Mouse (Mus musculus) limb, embryonic 12.5 days (tissue): ENCODE measurements around the gene Oprm1. TPM values are rescaled to one million over a fixed set of nuclear protein-coding genes. Genes with fewer than 3 reads are reported as not detected.

Experiments
- ATAC-seq: fragments of 200-750 bp; cut with Nextera tagmentation; 2 replicates; pipeline ENCODE4 v1.8.0; 2017; ENCODE audit warnings: low read depth, moderate TSS enrichment; ENCODE audit not compliant: insufficient number of reproducible peaks, insufficient read depth, low FRiP score, low TSS enrichment
- H3K27ac ChIP-seq: fragments of 300-500 bp; sonication (generic); 2 replicates; pipeline ENCODE4 v1.5.1; 2016; ENCODE audit warnings: mild to moderate bottlenecking, moderate library complexity
- H3K27me3 ChIP-seq: fragments of 300-500 bp; sonication (generic); 2 replicates; pipeline ENCODE4 v1.6.1; 2016; ENCODE audit warnings: mild to moderate bottlenecking, moderate library complexity
- H3K36me3 ChIP-seq: fragments of 300-500 bp; sonication (generic); 2 replicates; pipeline ENCODE4 v1.6.1; 2016; ENCODE audit warnings: mild to moderate bottlenecking, moderate library complexity
- H3K4me1 ChIP-seq: fragments of 300-500 bp; sonication (generic); replicated peaks from 2 replicates; pipeline ENCODE4 v1.6.1; 2016
- H3K4me2 ChIP-seq: fragments of 300-500 bp; sonication (generic); 2 replicates; pipeline ENCODE4 v1.6.1; 2016; ENCODE audit warnings: mild to moderate bottlenecking, moderate library complexity
- H3K4me3 ChIP-seq: fragments of 300-500 bp; sonication (generic); replicated peaks from 2 replicates; pipeline ENCODE4 v1.5.1; 2016; ENCODE audit warnings: mild to moderate bottlenecking
- H3K9ac ChIP-seq: fragments of 300-500 bp; sonication (generic); replicated peaks from 2 replicates; pipeline ENCODE4 v1.6.1; 2016; ENCODE audit warnings: mild to moderate bottlenecking, moderate library complexity
- H3K9me3 ChIP-seq: fragments of 300-500 bp; sonication (generic); 2 replicates; pipeline ENCODE4 v1.6.1; 2016; ENCODE audit warnings: mild to moderate bottlenecking, moderate library complexity
- WGBS: fragments of 180-500 bp; shearing (Covaris S2); methylation state at CpG from one replicate; pipeline ENCODE4 v1.1.7; 2016; 5-methylcytosine and 5-hydroxymethylcytosine counted together
- polyA plus RNA-seq: library from polyadenylated mRNA; unstranded; fragments of >200 nt; fragmentation: Nextera tagmentation; extraction: Ambion mirVana; gene quantifications from 2 replicates; pipeline ENCODE4 v1.2.1, GENCODE M21; 2016

Oprm1 gene
- polyA plus RNA-seq, 1 experiment from 2014 or later = not detected

DNA sequence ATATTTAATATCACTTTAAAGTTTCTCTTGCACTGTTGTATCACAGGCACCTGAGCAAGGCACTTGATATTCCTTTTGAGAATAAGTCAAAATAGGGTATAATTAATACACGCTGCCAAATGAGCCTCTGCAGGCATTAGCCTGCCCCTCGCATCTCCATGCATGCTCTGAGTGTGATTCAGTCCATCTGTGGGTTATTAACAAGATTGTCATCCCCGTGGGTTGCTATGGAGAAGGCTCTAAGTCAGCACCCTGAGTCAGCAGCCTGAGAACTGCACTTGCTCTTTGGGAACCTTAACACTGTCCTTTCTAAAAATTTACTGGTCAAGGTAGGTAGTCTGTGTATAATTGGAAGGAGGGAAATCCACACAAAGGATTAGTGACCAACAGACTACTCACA is 176.5 kb downstream of the Oprm1 start:
- no peaks in the 10 kb centered on the region for H3K27me3 ChIP-seq
- H3K36me3 ChIP-seq = no peaks in the 10 kb centered on the region
- WGBS = 61% methylated on average over 3 of the region's 3 CpGs
- no peak overlapping the region for H3K27ac ChIP-seq
- H3K4me1 ChIP-seq = no peaks in the 10 kb centered on the region
- no peak for ATAC-seq
- H3K4me3 ChIP-seq = no peak overlapping the region
- no peak overlapping the region for H3K9ac ChIP-seq
- H3K9me3 ChIP-seq = no peaks in the 10 kb centered on the region
- no peak overlapping the region for H3K4me2 ChIP-seq

GRCm38 (mm10) chr10:6936671-6937425 is 178.5 kb downstream of the Oprm1 start:
- Histone ChIP-seq H3K9me3 (no peaks in the 10 kb centered on the region), H3K4me2 (no peak overlapping the region), H3K4me1 (no peaks in the 10 kb centered on the region), H3K9ac (no peak overlapping the region), H3K36me3 (no peaks in the 10 kb centered on the region), H3K27ac (no peak overlapping the region), H3K4me3 (no peak overlapping the region), H3K27me3 (no peaks in the 10 kb centered on the region)
- 86% methylated on average over 4 of the region's 4 CpGs for WGBS
- ATAC-seq = no peak

DNA sequence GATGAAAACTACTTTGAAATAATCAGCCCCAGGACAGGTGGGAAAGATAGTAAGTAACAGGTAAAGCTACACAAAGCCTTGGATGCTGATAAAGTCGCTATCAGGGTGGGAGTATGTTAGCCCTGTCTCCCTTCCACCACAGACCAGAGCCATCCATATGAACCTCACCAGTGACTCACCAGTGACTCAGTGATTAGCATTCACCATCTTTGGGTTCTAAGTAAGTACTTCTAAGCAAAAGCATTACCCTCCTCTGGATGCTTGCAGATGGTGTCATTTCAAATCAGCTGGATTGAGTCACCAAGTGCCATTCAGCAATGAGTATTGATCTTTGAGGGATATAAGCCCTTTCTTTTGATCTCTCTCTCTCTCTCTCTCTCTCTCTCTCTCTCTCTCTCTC is 194.8 kb downstream of the Oprm1 start:
- no peak overlapping the region for H3K4me3 ChIP-seq
- no peak overlapping the region for H3K27ac ChIP-seq
- no peak for ATAC-seq
- H3K9me3 ChIP-seq = no peaks in the 10 kb centered on the region
- no peaks in the 10 kb centered on the region for H3K36me3 ChIP-seq
- H3K9ac ChIP-seq = no peak overlapping the region
- no peaks in the 10 kb centered on the region for H3K27me3 ChIP-seq
- 80% methylated on average over 1 of the region's 1 CpGs for WGBS
- H3K4me2 ChIP-seq = no peak overlapping the region
- no peaks in the 10 kb centered on the region for H3K4me1 ChIP-seq

GRCm38 (mm10) chr10:6954533-6954932 is 196.2 kb downstream of the Oprm1 start:
- Histone ChIP-seq H3K4me2 (no peak overlapping the region), H3K27me3 (no peaks in the 10 kb centered on the region)
- no peak for ATAC-seq

GRCm38 (mm10) chr10:6956357-6956756 is 198.1 kb downstream of the Oprm1 start:
- Histone ChIP-seq H3K4me1 (no peaks in the 10 kb centered on the region), H3K9me3 (no peaks in the 10 kb centered on the region)
- no peak for ATAC-seq

More at GRCm38 (mm10) chr10:6954533-6954932, 196.2 kb downstream of the Oprm1 start:
- no peak overlapping the region for H3K9ac ChIP-seq
- no peaks in the 10 kb centered on the region for H3K4me1 ChIP-seq
- no peaks in the 10 kb centered on the region for H3K9me3 ChIP-seq
- H3K36me3 ChIP-seq = no peaks in the 10 kb centered on the region
- H3K4me3 ChIP-seq = no peak overlapping the region
- H3K27ac ChIP-seq = no peak overlapping the region

GRCm38 (mm10) chr10:6958791-6959190 is 200.5 kb downstream of the Oprm1 start:
- WGBS = 75% methylated on average over 5 of the region's 5 CpGs
- no peak overlapping the region for H3K4me3 ChIP-seq
- no peaks in the 10 kb centered on the region for H3K9me3 ChIP-seq
- no peaks in the 10 kb centered on the region for H3K27me3 ChIP-seq
- H3K9ac ChIP-seq = no peak overlapping the region
- no peak overlapping the region for H3K27ac ChIP-seq
- no peak for ATAC-seq
- H3K36me3 ChIP-seq = no peaks in the 10 kb centered on the region
- no peak overlapping the region for H3K4me2 ChIP-seq
- H3K4me1 ChIP-seq = no peaks in the 10 kb centered on the region

More at GRCm38 (mm10) chr10:6956357-6956756, 198.1 kb downstream of the Oprm1 start:
- Histone ChIP-seq H3K9ac (no peak overlapping the region), H3K4me3 (no peak overlapping the region), H3K36me3 (no peaks in the 10 kb centered on the region), H3K27ac (no peak overlapping the region), H3K4me2 (no peak overlapping the region), H3K27me3 (no peaks in the 10 kb centered on the region)
- WGBS = 83% methylated on average over 2 of the region's 2 CpGs

DNA sequence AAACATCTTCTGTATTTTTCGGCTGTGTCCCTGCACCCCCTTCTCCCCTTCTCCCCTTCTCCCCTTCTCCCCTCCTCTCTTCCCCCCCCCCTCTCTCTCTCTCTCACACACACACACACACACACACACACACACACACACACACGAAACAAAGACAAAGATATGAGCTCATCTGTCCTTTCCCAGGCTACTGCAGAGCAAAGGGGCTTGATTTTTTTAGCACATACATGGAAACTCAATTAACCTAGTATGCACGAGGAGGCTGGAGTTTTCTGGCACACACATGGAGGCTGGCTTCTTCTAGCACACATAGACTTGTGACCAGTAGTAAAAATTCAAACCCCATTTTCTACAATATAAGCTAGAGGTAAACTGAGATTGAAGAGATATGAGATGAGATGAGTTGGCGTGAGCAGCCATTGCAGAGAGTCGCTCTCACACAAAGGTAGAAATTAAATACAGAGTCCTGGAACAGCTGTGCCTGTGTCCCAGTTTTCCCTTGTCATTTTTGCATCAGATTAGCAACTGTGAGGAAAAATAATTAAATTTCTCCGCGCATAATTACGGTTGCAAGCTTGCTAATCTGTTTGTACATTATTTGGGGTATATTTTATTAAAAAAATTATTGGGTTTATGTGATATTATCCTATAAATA is 209.4 kb downstream of the Oprm1 start:
- no peak overlapping the region for H3K27ac ChIP-seq
- H3K9me3 ChIP-seq = no peaks in the 10 kb centered on the region
- no peak overlapping the region for H3K4me2 ChIP-seq
- ATAC-seq = no peak
- no peak overlapping the region for H3K4me3 ChIP-seq
- H3K27me3 ChIP-seq = no peaks in the 10 kb centered on the region
- H3K4me1 ChIP-seq = no peaks in the 10 kb centered on the region
- 79% methylated on average over 8 of the region's 8 CpGs for WGBS
- H3K9ac ChIP-seq = no peak overlapping the region
- no peaks in the 10 kb centered on the region for H3K36me3 ChIP-seq

DNA sequence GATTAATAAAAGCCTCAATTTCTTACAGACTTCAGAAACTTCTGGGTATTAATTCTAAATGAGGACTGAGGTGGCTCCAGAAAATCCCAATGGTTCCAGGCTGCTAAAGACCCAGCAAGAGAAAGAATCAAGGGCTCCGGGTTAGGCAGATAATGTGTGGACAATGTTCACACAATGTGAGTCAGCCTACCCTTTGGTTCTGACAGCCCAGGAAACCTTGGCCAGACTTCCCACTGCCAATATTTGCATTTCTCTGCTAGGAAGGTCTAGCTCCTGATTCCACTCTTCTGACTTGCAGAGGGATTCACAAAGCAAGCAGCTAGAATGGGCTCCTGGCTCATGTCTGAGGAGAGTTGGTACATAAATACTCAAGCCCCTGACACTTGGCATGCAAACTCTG is 210.0 kb downstream of the Oprm1 start:
- Histone ChIP-seq H3K9ac (no peak overlapping the region), H3K4me1 (no peaks in the 10 kb centered on the region), H3K27ac (no peak overlapping the region), H3K4me3 (no peak overlapping the region), H3K36me3 (no peaks in the 10 kb centered on the region), H3K9me3 (no peaks in the 10 kb centered on the region), H3K4me2 (no peak overlapping the region), H3K27me3 (no peaks in the 10 kb centered on the region)
- no peak for ATAC-seq
- WGBS = 76% methylated on average over 1 of the region's 1 CpGs

DNA sequence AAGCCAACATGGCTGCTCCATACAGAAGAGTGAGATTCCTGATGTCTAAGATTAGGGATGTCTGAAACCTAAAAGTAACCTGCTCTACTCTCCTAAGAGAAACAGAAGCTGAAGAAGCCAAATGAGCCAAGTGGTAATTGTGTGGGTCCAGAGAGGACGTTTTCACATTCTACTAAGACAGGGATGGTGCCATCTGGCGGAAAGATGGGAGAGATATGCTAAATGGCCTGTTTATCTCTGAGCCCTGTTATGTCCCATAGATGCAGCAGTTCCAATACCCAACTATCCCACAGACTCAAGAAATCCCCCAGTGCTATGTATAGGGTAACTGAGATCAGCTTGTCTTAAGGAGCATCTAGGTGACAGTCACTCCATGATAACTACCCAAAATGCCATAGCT is 219.5 kb downstream of the Oprm1 start:
- H3K4me1 ChIP-seq = peaks cover 9% of the 10 kb centered on the region; the same call in 1 of the 2 replicates
- no peaks in the 10 kb centered on the region for H3K9me3 ChIP-seq
- no peaks in the 10 kb centered on the region for H3K36me3 ChIP-seq
- H3K4me2 ChIP-seq = no peak overlapping the region
- no peak overlapping the region for H3K9ac ChIP-seq
- WGBS = 70% methylated on average over 2 of the region's 2 CpGs
- H3K27me3 ChIP-seq = no peaks in the 10 kb centered on the region
- no peak overlapping the region for H3K4me3 ChIP-seq
- no peak for ATAC-seq
- H3K27ac ChIP-seq = no peak overlapping the region

DNA sequence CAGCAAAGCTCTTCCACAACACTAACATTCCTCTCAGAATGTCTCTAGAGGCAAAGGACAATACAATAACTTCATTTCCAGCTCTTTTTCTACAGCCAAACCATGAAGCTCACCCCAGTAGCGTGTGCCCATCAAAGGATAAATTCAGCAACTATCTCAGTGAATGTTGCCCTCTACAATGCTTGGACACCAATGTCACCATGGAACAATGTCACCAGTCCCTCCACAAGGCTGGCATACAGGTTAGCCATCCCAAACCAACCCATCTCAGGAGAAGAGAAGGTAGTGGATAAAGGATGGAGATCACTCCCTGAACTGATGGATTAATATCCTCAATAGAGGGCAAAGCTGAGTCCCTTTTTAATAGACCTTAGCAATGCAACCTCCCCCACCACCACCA is 220.4 kb downstream of the Oprm1 start:
- H3K4me1 ChIP-seq = peaks cover 9% of the 10 kb centered on the region; the same call in 1 of the 2 replicates
- H3K27me3 ChIP-seq = no peaks in the 10 kb centered on the region
- no peak overlapping the region for H3K4me2 ChIP-seq
- H3K9ac ChIP-seq = no peak overlapping the region
- no peaks in the 10 kb centered on the region for H3K9me3 ChIP-seq
- ATAC-seq = no peak
- no peak overlapping the region for H3K27ac ChIP-seq
- 93% methylated on average over 1 of the region's 1 CpGs for WGBS
- H3K4me3 ChIP-seq = no peak overlapping the region
- no peaks in the 10 kb centered on the region for H3K36me3 ChIP-seq

DNA sequence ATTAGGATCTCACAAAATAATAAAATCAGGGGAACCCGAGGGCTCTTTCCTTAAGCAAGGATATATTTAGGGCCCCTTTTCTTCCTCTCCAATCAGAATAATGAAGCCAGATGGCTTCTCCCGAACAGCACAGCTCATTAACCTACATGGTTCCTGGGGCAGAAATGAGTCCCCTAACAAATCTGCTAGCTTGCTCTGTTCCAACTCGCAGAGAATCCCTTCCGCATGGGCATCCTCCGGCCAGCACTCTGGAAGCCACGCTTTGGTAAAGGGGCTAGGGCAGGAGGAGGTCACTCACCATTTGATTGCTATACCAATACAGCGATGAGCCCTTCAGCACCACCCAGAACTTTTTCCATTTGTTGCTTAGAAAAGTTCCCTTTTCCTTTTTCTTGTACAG is 220.9 kb downstream of the Oprm1 start:
- no peak for ATAC-seq
- Histone ChIP-seq H3K27ac (no peak overlapping the region), H3K4me3 (no peak overlapping the region), H3K27me3 (no peaks in the 10 kb centered on the region), H3K9ac (no peak overlapping the region), H3K4me1 (peaks cover 9% of the 10 kb centered on the region; the same call in 1 of the 2 replicates), H3K36me3 (no peaks in the 10 kb centered on the region), H3K9me3 (no peaks in the 10 kb centered on the region), H3K4me2 (no peak overlapping the region)
- WGBS = 43% methylated on average over 7 of the region's 7 CpGs
